Mouse (Mus musculus): ENCODE measurements around the gene Ankrd11.
"Not testable (repeated sequence)": the region's sequence is repeated elsewhere in the genome, so short reads cannot be mapped to it uniquely, and the experiment has no call there.

Gene Ankrd11

DNA sequence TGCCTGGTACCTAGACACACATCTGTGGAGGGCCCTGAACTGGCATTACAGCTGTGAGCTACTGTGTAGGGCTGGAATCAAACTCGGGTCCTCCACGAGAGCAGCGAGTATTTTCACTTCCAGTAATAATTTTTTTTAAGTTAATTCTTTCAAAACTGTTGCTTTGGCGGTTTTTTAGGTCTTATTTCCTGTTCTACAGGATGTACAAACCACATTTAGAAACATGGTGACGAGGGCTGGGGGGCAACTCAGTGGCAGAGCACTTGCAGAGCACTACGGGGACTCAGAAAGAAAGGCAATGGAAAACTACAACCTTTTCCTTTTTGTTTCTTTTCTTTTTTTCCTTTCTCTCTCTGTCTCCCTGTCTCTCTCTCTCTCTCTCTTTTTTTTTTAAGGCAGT lies 7.9 kb downstream of the Ankrd11 start:
- H3K27me3 ChIP-seq (ENCODE audit: insufficient read depth, low read length), result no peaks in the 10 kb centered on the region
- peaks cover 34% of the 10 kb centered on the region for H3K36me3 ChIP-seq (ENCODE audit: insufficient read depth, low read length)
- no peak overlapping the region for H3K4me3 ChIP-seq (replicated peaks; ENCODE audit: low read length)
- no peaks in the 10 kb centered on the region for H3K9me3 ChIP-seq (ENCODE audit: low read length)
- peaks cover 96% of the 10 kb centered on the region for H3K4me1 ChIP-seq (replicated peaks; ENCODE audit: low read depth, low read length)
- no peak for TF ChIP-seq CTCF (conservative IDR thresholded peaks at IDR 0.05; ENCODE audit: low read length)
- no peak for TF ChIP-seq NANOG (IDR thresholded peaks at IDR 0.05; ENCODE audit: borderline replicate concordance, low read length)
- TF ChIP-seq POU5F1 (IDR thresholded peaks at IDR 0.05; ENCODE audit: borderline replicate concordance, low read length), result no peak

- TF ChIP-seq NANOG (IDR thresholded peaks at IDR 0.05; ENCODE audit: borderline replicate concordance, low read length) (no peak), CTCF (conservative IDR thresholded peaks at IDR 0.05; ENCODE audit: low read length) (no peak), POU5F1 (IDR thresholded peaks at IDR 0.05; ENCODE audit: borderline replicate concordance, low read length) (no peak)
- Histone ChIP-seq H3K36me3 (ENCODE audit: insufficient read depth, low read length) (peaks cover 36% of the 10 kb centered on the region), H3K4me1 (replicated peaks; ENCODE audit: low read depth, low read length) (peaks cover 96% of the 10 kb centered on the region), H3K27me3 (ENCODE audit: insufficient read depth, low read length) (no peaks in the 10 kb centered on the region), H3K9me3 (ENCODE audit: low read length) (no peaks in the 10 kb centered on the region), H3K4me3 (replicated peaks; ENCODE audit: low read length) (no peak overlapping the region)
Observed at GRCm38 (mm10) chr8:123033431-123033830, 8.6 kb downstream of the Ankrd11 start.

GRCm38 (mm10) chr8:123032730-123033129 lies 9.3 kb downstream of the Ankrd11 start:
- H3K36me3 ChIP-seq (ENCODE audit: insufficient read depth, low read length), result peaks cover 40% of the 10 kb centered on the region
- H3K27me3 ChIP-seq (ENCODE audit: insufficient read depth, low read length), result no peaks in the 10 kb centered on the region
- no peak overlapping the region for H3K4me3 ChIP-seq (replicated peaks; ENCODE audit: low read length)
- H3K4me1 ChIP-seq (replicated peaks; ENCODE audit: low read depth, low read length), result peaks cover 96% of the 10 kb centered on the region
- no peaks in the 10 kb centered on the region for H3K9me3 ChIP-seq (ENCODE audit: low read length)
- TF ChIP-seq CTCF (conservative IDR thresholded peaks at IDR 0.05; ENCODE audit: low read length), result no peak
- TF ChIP-seq NANOG (IDR thresholded peaks at IDR 0.05; ENCODE audit: borderline replicate concordance, low read length), result no peak
- TF ChIP-seq POU5F1 (IDR thresholded peaks at IDR 0.05; ENCODE audit: borderline replicate concordance, low read length), result no peak

DNA sequence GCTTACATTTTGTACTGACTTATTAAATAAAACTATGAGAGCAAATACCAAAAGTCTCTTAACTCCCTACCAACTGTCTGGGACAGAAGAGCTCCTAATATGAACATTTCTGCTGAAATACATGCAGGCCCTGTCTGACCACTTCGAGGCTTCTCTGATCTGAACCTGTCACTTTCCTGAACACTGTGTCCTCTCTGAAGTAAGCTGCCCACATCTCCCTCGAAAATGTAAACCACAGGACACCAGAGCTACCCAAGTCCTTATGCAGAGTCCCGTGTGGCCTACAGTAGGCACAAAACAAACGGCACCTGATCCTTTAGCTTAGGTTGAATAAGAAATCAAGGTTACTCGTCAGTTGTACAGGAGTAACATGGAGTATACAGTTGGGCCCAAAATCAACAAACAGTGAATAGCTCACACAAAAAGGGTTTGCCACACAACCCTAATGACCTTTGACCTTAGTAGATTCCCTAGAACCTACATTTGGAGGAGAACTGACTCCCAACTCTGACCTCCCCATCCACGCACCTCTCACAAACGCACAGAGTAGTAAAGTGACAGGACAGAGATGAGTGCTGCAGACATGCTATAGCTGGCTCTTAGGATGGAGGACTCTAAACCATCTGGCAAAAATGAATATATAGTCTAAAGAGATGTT lies 10.6 kb downstream of the Ankrd11 start:
- Histone ChIP-seq H3K4me1 (replicated peaks; ENCODE audit: low read depth, low read length) (peaks cover 97% of the 10 kb centered on the region), H3K36me3 (ENCODE audit: insufficient read depth, low read length) (peaks cover 41% of the 10 kb centered on the region), H3K4me3 (replicated peaks; ENCODE audit: low read length) (no peak overlapping the region), H3K27me3 (ENCODE audit: insufficient read depth, low read length) (no peaks in the 10 kb centered on the region), H3K9me3 (ENCODE audit: low read length) (no peaks in the 10 kb centered on the region)
- TF ChIP-seq NANOG (IDR thresholded peaks at IDR 0.05; ENCODE audit: borderline replicate concordance, low read length) (no peak), CTCF (conservative IDR thresholded peaks at IDR 0.05; ENCODE audit: low read length) (no peak), POU5F1 (IDR thresholded peaks at IDR 0.05; ENCODE audit: borderline replicate concordance, low read length) (no peak)

- not testable (repeated sequence) for H3K4me3 ChIP-seq (replicated peaks; ENCODE audit: low read length); H3K9me3 ChIP-seq (ENCODE audit: low read length); H3K27me3 ChIP-seq (ENCODE audit: insufficient read depth, low read length)
- H3K4me1 ChIP-seq (replicated peaks; ENCODE audit: low read depth, low read length), result peaks cover 97% of the 10 kb centered on the region
- H3K36me3 ChIP-seq (ENCODE audit: insufficient read depth, low read length), result peaks cover 35% of the 10 kb centered on the region
Observed at GRCm38 (mm10) chr8:123030091-123030490, 12.0 kb downstream of the Ankrd11 start.

- Histone ChIP-seq H3K36me3 (ENCODE audit: insufficient read depth, low read length) (peaks cover 40% of the 10 kb centered on the region), H3K4me3 (replicated peaks; ENCODE audit: low read length) (no peak overlapping the region), H3K4me1 (replicated peaks; ENCODE audit: low read depth, low read length) (peaks cover 86% of the 10 kb centered on the region), H3K9me3 (ENCODE audit: low read length) (no peaks in the 10 kb centered on the region), H3K27me3 (ENCODE audit: insufficient read depth, low read length) (no peaks in the 10 kb centered on the region)
- TF ChIP-seq NANOG (IDR thresholded peaks at IDR 0.05; ENCODE audit: borderline replicate concordance, low read length) (no peak), POU5F1 (IDR thresholded peaks at IDR 0.05; ENCODE audit: borderline replicate concordance, low read length) (no peak), CTCF (conservative IDR thresholded peaks at IDR 0.05; ENCODE audit: low read length) (no peak)
Observed at GRCm38 (mm10) chr8:123027786-123028185, 14.3 kb downstream of the Ankrd11 start.

GRCm38 (mm10) chr8:123025951-123026351 lies 16.1 kb downstream of the Ankrd11 start:
- no peak for TF ChIP-seq NANOG (IDR thresholded peaks at IDR 0.05; ENCODE audit: borderline replicate concordance, low read length)
- no peak for TF ChIP-seq CTCF (conservative IDR thresholded peaks at IDR 0.05; ENCODE audit: low read length)
- no peak for TF ChIP-seq POU5F1 (IDR thresholded peaks at IDR 0.05; ENCODE audit: borderline replicate concordance, low read length)

GRCm38 (mm10) chr8:123024226-123024625 lies 17.9 kb downstream of the Ankrd11 start:
- H3K9me3 ChIP-seq (ENCODE audit: low read length), result no peaks in the 10 kb centered on the region
- peaks cover 25% of the 10 kb centered on the region for H3K36me3 ChIP-seq (ENCODE audit: insufficient read depth, low read length)
- no peaks in the 10 kb centered on the region for H3K27me3 ChIP-seq (ENCODE audit: insufficient read depth, low read length)
- TF ChIP-seq NANOG (IDR thresholded peaks at IDR 0.05; ENCODE audit: borderline replicate concordance, low read length), result no peak
- TF ChIP-seq CTCF (conservative IDR thresholded peaks at IDR 0.05; ENCODE audit: low read length), result no peak
- no peak for TF ChIP-seq POU5F1 (IDR thresholded peaks at IDR 0.05; ENCODE audit: borderline replicate concordance, low read length)
- H3K4me1 ChIP-seq (replicated peaks; ENCODE audit: low read depth, low read length), result peaks cover 86% of the 10 kb centered on the region
- H3K4me3 ChIP-seq (replicated peaks; ENCODE audit: low read length), result no peak overlapping the region

More at GRCm38 (mm10) chr8:123025951-123026351, 16.1 kb downstream of the Ankrd11 start:
- Histone ChIP-seq H3K36me3 (ENCODE audit: insufficient read depth, low read length) (peaks cover 31% of the 10 kb centered on the region), H3K9me3 (ENCODE audit: low read length) (no peaks in the 10 kb centered on the region), H3K4me1 (replicated peaks; ENCODE audit: low read depth, low read length) (peaks cover 86% of the 10 kb centered on the region), H3K4me3 (replicated peaks; ENCODE audit: low read length) (no peak overlapping the region), H3K27me3 (ENCODE audit: insufficient read depth, low read length) (no peaks in the 10 kb centered on the region)

- Histone ChIP-seq H3K4me3 (replicated peaks; ENCODE audit: low read length) (no peak overlapping the region), H3K27me3 (ENCODE audit: insufficient read depth, low read length) (no peaks in the 10 kb centered on the region), H3K4me1 (replicated peaks; ENCODE audit: low read depth, low read length) (peaks cover 86% of the 10 kb centered on the region), H3K36me3 (ENCODE audit: insufficient read depth, low read length) (peaks cover 20% of the 10 kb centered on the region), H3K9me3 (ENCODE audit: low read length) (no peaks in the 10 kb centered on the region)
- no peak for TF ChIP-seq CTCF (conservative IDR thresholded peaks at IDR 0.05; ENCODE audit: low read length)
- TF ChIP-seq NANOG (IDR thresholded peaks at IDR 0.05; ENCODE audit: borderline replicate concordance, low read length), result no peak
Observed at GRCm38 (mm10) chr8:123022727-123023126, 19.4 kb downstream of the Ankrd11 start.

Data from E14TG2a.4 (cell line).